Mouse (Mus musculus) gastrocnemius, postnatal 10 days (tissue): ENCODE data around the gene Ewsr1. TPM values are rescaled to one million over a fixed set of nuclear protein-coding genes. Genes with fewer than 3 reads are reported as not detected.

Experiments
- microRNA-seq, 2 experiments: library from miRNA; unstranded; fragments of <30 nt; microRNA quantifications; one replicate each; pipeline ENCODE4 v1.2.0; 2021
- total RNA-seq, 2 experiments: library from RNA; stranded (reverse); gene quantifications; 2 replicates each; pipeline ENCODE4 v1.2.3; 2021

Gene Ewsr1
- total RNA-seq, 2 experiments from 2014 or later = 141 to 189 TPM

Small RNA genes within 50 kb of the gene (microRNA-seq; reads per million reads assigned to microRNA genes)
- 0 to 0.25 reads per million in 2 experiments for gene Gm47296

Other genes starting within 250 kb of the Ewsr1 start
- 10 to 100 TPM; 46.2 TPM for gene Nf2, start 249.7 kb downstream of the Ewsr1 start, total RNA-seq
- gene Nipsnap1, start 225.3 kb downstream of the Ewsr1 start, total RNA-seq = 1 to 10 TPM; 1.7 to 2.7 TPM
- 10 to 100 TPM; 14.9 to 17.7 TPM for gene Thoc5, start 203.9 kb downstream of the Ewsr1 start, total RNA-seq
- under 1 TPM; 0.05 to 0.23 TPM for gene Nefh, start 151.2 kb downstream of the Ewsr1 start, total RNA-seq
- 10 to 100 TPM; 40.5 to 49.5 TPM for gene Ap1b1, start 112.4 kb downstream of the Ewsr1 start, total RNA-seq
- under 1 TPM; 0.42 to 0.56 TPM for gene Rasl10a, start 41.1 kb downstream of the Ewsr1 start, total RNA-seq
- gene Gas2l1, start 33.9 kb downstream of the Ewsr1 start, total RNA-seq = 10 to 100 TPM; 12.9 to 15.5 TPM
- gene Rhbdd3, start 340 bp downstream of the Ewsr1 start, total RNA-seq = 10 to 100 TPM; 21.5 to 24.8 TPM
- 10 to 100 TPM; 15.2 to 16.3 TPM for gene Emid1, start 53.0 kb upstream of the Ewsr1 start, total RNA-seq
- gene Kremen1, start 162.3 kb upstream of the Ewsr1 start, total RNA-seq = 10 to 100 TPM; 69.3 to 74.4 TPM